Mouse (Mus musculus) liver, adult 2 months (tissue): ENCODE measurements at regions not wholly inside any gene's neighbourhood (a gene's known extent, or its start where the extent isn't known, plus 50 kb on each side); places are given as distances from the start of the nearest gene placed in this dataset.

ENCODE experiments used
- DNase-seq: peaks from one replicate; pipeline ENCODE4 v3.0.0-alpha.2; 2011; ENCODE audit warnings: low read depth, low spot score; ENCODE audit errors: extremely low read depth
- H3K27ac ChIP-seq: fragments of 200-500 bp; replicated peaks from 2 replicates; pipeline ENCODE4 v1.5.1; 2012; ENCODE audit warnings: low read depth, mild to moderate bottlenecking, control low read depth, inconsistent platforms, low read length; ENCODE audit not compliant: insufficient read depth
- H3K27me3 ChIP-seq: fragments of 200-500 bp; 2 replicates; pipeline ENCODE4 v1.6.1; 2012; ENCODE audit warnings: mild to moderate bottlenecking, moderate library complexity, low read length, inconsistent platforms; ENCODE audit not compliant: control insufficient read depth, insufficient read depth
- H3K36me3 ChIP-seq: fragments of 200-500 bp; 2 replicates; pipeline ENCODE4 v1.6.1; 2012; ENCODE audit warnings: low read length, inconsistent platforms; ENCODE audit not compliant: control insufficient read depth, insufficient read depth
- H3K4me1 ChIP-seq: fragments of 200-500 bp; 2 replicates; pipeline ENCODE4 v1.6.1; 2011; ENCODE audit warnings: low read length; ENCODE audit not compliant: control insufficient read depth, insufficient read depth
- H3K4me3 ChIP-seq: fragments of 200-500 bp; 2 replicates; pipeline ENCODE4 v1.5.1; 2011; ENCODE audit warnings: low read depth, mild to moderate bottlenecking, control low read depth, low read length, moderate library complexity; ENCODE audit not compliant: insufficient read depth
- H3K79me2 ChIP-seq: fragments of 200-500 bp; 2 replicates; pipeline ENCODE4 v1.6.1; 2012; ENCODE audit warnings: inconsistent platforms, mild to moderate bottlenecking, low read length, moderate library complexity; ENCODE audit not compliant: control insufficient read depth, insufficient read depth
- H3K9ac ChIP-seq: fragments of 200-500 bp; 2 replicates; pipeline ENCODE4 v1.6.1; 2012; ENCODE audit warnings: low read depth, mild to moderate bottlenecking, control low read depth, inconsistent platforms, low read length
- CTCF ChIP-seq: fragments of 200-500 bp; IDR thresholded peaks from 2 replicates; pipeline ENCODE4 v1.5.1; 2011; ENCODE audit warnings: low read depth, low read length, control low read depth
- POLR2A ChIP-seq: fragments of 200-500 bp; IDR thresholded peaks from 2 replicates; pipeline ENCODE4 v1.6.1; 2011; ENCODE audit warnings: low read length, control low read depth; ENCODE audit not compliant: insufficient read depth; ENCODE audit errors: extremely low read depth
- WGBS: fragments of 180-500 bp; shearing (Covaris S2); methylation state at CpG from one replicate; pipeline ENCODE4 v1.1.7; 2018; 5-methylcytosine and 5-hydroxymethylcytosine counted together

DNA sequence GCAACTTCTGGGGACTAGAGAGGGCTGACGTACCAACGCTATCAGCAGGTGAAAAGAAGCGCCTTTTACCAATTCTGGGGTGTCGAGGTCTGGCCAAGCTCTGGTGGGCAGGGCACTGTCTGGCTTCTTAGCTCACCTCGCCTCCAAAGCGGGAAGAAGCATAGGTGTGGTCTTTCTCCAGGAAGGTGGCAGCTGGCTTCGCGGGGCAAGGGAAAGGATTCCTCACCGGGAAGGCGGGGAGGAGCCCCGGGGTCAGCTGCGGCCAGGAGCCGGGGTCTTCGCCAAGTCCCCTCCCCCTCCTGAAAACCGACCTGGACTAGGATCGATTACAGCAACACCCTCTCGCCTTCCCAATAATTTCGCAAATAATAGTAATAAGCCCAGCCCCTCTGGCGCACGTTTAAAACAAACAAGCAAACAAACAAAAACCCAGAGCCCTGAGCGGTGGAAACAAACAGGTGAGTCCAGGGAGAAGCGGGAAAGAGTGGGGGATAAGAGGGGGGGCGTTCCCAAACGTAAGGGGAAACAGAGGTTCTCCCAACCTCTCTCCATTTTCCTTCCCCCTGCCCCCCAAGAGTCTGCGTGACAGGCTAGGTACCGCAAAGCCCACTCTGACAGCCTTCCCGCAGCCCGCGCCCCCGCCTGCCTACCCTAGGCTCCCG lies 63.5 kb upstream of the Ak4 start:
- peak overlapping the region; percentile 100 for H3K27ac ChIP-seq
- under 1% methylated on average over 28 of the region's 31 CpGs for WGBS
- peak overlapping the region; percentile 97 for H3K4me3 ChIP-seq

DNA sequence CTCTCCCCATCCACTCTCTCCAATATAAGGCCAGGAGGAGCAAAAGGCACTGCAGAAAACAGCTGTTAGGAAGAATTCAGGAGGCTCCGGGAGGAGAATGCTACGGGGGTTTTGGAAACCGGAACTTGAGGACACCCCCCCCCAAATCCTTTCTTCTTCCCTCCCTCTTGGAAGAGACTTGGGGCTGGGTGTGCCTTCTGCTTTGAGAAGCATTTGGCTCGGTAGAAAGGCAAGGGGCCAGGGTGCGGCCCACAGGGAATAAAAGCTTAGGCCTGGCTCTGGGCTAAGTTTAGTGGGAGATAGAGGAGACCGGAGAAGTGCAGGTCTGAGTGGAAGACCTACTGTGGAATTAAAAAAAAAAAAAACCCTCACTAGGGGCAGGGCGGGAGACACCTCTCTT lies 64.1 kb upstream of the Ak4 start:
- Histone ChIP-seq H3K79me2 (peaks cover 8% of the 10 kb centered on the region; the same call in 1 of the 2 replicates), H3K4me3 (peak overlapping the region; percentile 97), H3K27ac (peak overlapping the region; percentile 100), H3K36me3 (peaks cover 4% of the 10 kb centered on the region; the same call in 1 of the 2 replicates), H3K9ac (peak overlapping the region; percentile 99), H3K4me1 (peaks cover 21% of the 10 kb centered on the region), H3K27me3 (no peaks in the 10 kb centered on the region)
- no peak for TF ChIP-seq POLR2A
- no peak for TF ChIP-seq CTCF
- 8% methylated on average over 7 of the region's 7 CpGs for WGBS
- DNase-seq = peak; percentile 49

More for the DNA sequence above, 63.5 kb upstream of the Ak4 start:
- H3K79me2 ChIP-seq = peaks cover 8% of the 10 kb centered on the region; the same call in 1 of the 2 replicates
- H3K9ac ChIP-seq = peak overlapping the region; percentile 99
- peak; percentile 91 for DNase-seq
- H3K4me1 ChIP-seq = peaks cover 20% of the 10 kb centered on the region
- H3K27me3 ChIP-seq = no peaks in the 10 kb centered on the region
- H3K36me3 ChIP-seq = peaks cover 2% of the 10 kb centered on the region; the same call in 1 of the 2 replicates
- TF ChIP-seq CTCF = no peak
- 0 out of 2 replicates have a peak, but pooled peaks have one; percentile 47 for TF ChIP-seq POLR2A

DNA sequence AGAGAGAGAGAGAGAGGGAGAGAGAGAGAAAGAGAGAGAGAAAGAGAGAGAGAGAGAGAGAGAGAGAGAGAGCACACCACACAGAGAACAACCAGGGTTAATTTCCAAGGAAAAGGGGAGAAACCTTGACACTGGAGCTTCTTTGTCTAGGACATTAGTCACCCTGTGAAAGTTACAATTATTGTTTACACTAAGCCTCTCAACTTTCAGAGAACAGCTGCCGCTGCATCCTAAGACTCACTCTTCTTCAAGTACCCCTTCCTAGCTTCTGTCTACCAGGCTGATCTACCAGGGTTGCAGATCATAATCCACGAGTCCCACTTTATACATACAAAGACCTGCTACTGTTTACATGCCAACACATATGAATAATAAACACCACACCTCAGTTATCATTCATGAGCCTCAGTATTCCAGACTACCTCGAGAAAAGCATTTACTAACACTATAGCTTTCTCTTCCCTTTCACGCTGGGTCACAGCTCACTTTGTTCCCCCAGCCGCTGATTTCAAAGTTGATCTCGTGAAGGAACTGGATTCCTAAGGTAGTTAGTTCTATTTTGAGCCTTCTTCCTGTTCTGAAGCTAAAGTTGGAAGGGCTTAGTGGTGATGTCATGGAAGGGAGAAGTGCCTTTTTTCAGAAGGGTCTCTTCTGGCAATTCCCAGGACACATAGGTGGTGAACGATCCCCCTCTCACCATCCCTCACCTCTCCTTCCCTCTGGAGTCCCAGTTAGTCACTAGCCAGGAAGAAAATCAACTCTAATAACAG lies 64.8 kb upstream of the Ak4 start:
- DNase-seq = peak; percentile 47
- H3K79me2 ChIP-seq = peaks cover 11% of the 10 kb centered on the region; the same call in 1 of the 2 replicates
- H3K27me3 ChIP-seq = no peaks in the 10 kb centered on the region
- peak overlapping the region; percentile 99 for H3K9ac ChIP-seq
- H3K4me3 ChIP-seq = peak overlapping the region; percentile 97
- no peak for TF ChIP-seq POLR2A
- TF ChIP-seq CTCF = no peak
- peaks cover 7% of the 10 kb centered on the region for H3K36me3 ChIP-seq
- H3K27ac ChIP-seq = peak overlapping the region; percentile 100
- WGBS = 10% methylated on average over 7 of the region's 7 CpGs
- H3K4me1 ChIP-seq = peaks cover 24% of the 10 kb centered on the region

DNA sequence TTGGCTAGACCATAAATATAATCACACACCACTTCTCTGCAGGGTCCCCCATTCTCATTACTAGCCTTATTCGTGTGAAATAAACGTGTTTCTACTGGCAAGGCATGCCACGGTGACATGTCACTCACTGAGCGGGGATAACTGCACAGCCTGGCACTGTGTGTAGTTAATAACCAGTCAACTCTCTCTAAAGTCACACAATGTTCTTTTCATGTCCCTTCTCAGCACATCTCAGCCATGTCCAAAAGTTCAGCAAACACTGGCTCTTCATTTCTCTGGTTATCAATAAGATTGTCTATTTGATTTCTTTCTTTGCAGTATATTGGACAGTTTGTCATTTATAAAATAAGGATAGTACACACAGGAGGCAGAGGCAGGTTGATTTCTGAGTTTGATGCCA lies 66.9 kb upstream of the Ak4 start:
- H3K4me1 ChIP-seq = peaks cover 21% of the 10 kb centered on the region; the same call in 1 of the 2 replicates
- peak overlapping the region; percentile 94 for H3K27ac ChIP-seq
- H3K4me3 ChIP-seq = no peak overlapping the region
- no peak overlapping the region for H3K9ac ChIP-seq
- no peaks in the 10 kb centered on the region for H3K27me3 ChIP-seq
- H3K79me2 ChIP-seq = peaks cover 14% of the 10 kb centered on the region; the same call in 1 of the 2 replicates
- TF ChIP-seq POLR2A = no peak
- no peak for TF ChIP-seq CTCF
- 35% methylated on average over 4 of the region's 4 CpGs for WGBS
- peak; percentile 86 for DNase-seq
- peaks cover 16% of the 10 kb centered on the region for H3K36me3 ChIP-seq

DNA sequence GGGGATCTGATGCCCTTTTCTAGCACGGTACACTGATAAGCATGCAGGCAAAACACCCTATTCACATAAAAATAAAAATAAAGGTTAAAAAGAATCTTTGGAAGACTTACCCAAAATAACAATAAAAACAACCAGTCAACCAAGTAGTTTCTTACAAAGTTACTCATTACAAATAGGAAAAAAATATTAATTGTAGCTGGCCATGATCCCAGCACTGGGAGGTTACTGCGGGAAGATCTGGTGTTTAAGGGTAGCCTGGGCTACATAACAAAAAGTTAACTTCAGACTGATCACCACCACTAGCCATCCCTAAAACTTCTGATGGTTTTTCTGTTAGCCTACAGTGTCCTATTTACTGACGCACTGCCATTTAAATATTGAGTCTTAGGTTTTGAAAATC lies 67.4 kb upstream of the Ak4 start:
- WGBS = 59% methylated on average over 3 of the region's 3 CpGs
- no peak for DNase-seq
- TF ChIP-seq CTCF = no peak
- TF ChIP-seq POLR2A = no peak
- Histone ChIP-seq H3K4me3 (no peak overlapping the region), H3K36me3 (peaks cover 19% of the 10 kb centered on the region), H3K27me3 (no peaks in the 10 kb centered on the region), H3K9ac (no peak overlapping the region), H3K27ac (peak overlapping the region; percentile 77; the same call in 1 of the 2 replicates), H3K79me2 (peaks cover 14% of the 10 kb centered on the region; the same call in 1 of the 2 replicates), H3K4me1 (peaks cover 21% of the 10 kb centered on the region; the same call in 1 of the 2 replicates)
